Mouse (Mus musculus) neural tube, embryonic 15.5 days (tissue): Measurements from ENCODE around the gene Olfr1188. TPM values are rescaled to one million over a fixed set of nuclear protein-coding genes. Genes with fewer than 3 reads are reported as not detected.
"Not testable (repeated sequence)": the region's sequence is repeated elsewhere in the genome, so short reads cannot be mapped to it uniquely, and the experiment has no call there.

ENCODE experiments used
- ATAC-seq: fragments of 200-750 bp; cut with Nextera tagmentation; 2 replicates; pipeline ENCODE4 v1.8.0; 2017; ENCODE audit warnings: mild to moderate bottlenecking, moderate TSS enrichment, moderate library complexity; ENCODE audit not compliant: low FRiP score
- H3K27ac ChIP-seq: fragments of 300-500 bp; sonication (generic); replicated peaks from 2 replicates; pipeline ENCODE4 v1.5.1; 2015; ENCODE audit warnings: mild to moderate bottlenecking, inconsistent platforms
- H3K27me3 ChIP-seq: fragments of 300-500 bp; sonication (generic); replicated peaks from 2 replicates; pipeline ENCODE4 v1.6.1; 2015; ENCODE audit warnings: inconsistent platforms
- H3K36me3 ChIP-seq: fragments of 300-500 bp; sonication (generic); 2 replicates; pipeline ENCODE4 v1.6.1; 2015; ENCODE audit warnings: inconsistent platforms
- H3K4me1 ChIP-seq: fragments of 300-500 bp; sonication (generic); 2 replicates; pipeline ENCODE4 v1.6.1; 2015; ENCODE audit warnings: inconsistent platforms
- H3K4me2 ChIP-seq: fragments of 300-500 bp; sonication (generic); 2 replicates; pipeline ENCODE4 v1.6.1; 2015; ENCODE audit warnings: inconsistent platforms, mild to moderate bottlenecking, moderate library complexity
- H3K4me3 ChIP-seq: fragments of 300-500 bp; sonication (generic); replicated peaks from 2 replicates; pipeline ENCODE4 v1.5.1; 2015; ENCODE audit warnings: mild to moderate bottlenecking, inconsistent platforms
- H3K9ac ChIP-seq: fragments of 300-500 bp; sonication (generic); replicated peaks from 2 replicates; pipeline ENCODE4 v1.6.1; 2015; ENCODE audit warnings: mild to moderate bottlenecking, inconsistent platforms
- H3K9me3 ChIP-seq: fragments of 300-500 bp; sonication (generic); replicated peaks from 2 replicates; pipeline ENCODE4 v1.6.1; 2016; ENCODE audit warnings: inconsistent platforms
- WGBS: fragments of 180-500 bp; shearing (Covaris S2); methylation state at CpG from one replicate; pipeline ENCODE4 v1.1.7; 2015; ENCODE audit warnings: mixed read lengths; 5-methylcytosine and 5-hydroxymethylcytosine counted together
- polyA plus RNA-seq: library from polyadenylated mRNA; unstranded; fragments of >200 nt; fragmentation: Nextera tagmentation; extraction: Ambion mirVana; gene quantifications from 2 replicates; pipeline ENCODE4 v1.2.1, GENCODE M21; 2015

Gene Olfr1188
- polyA plus RNA-seq, result not detected in 2 replicates

DNA sequence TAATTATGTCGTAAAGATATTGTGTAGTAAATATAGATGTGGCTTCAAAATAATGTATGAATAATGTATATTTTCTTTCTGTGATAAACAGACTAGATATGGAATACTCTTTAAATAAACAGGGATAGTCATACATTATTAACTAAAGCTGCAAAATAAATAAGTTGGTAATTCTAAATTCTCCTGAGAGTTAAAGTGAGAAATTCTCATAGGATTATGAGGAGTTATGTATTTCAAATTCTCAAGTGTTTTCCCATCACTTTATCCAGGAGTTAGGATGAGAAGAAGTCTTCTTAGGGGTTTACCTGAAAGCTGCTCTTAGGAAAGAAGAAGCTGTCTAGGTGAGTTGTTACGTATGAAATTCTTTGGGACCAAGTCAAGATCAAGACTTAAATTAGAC, at the start of gene Olfr1188:
Olfr1188 (plus strand) TSS at position 301 of the 400 bp plus-strand sequence.
- Histone ChIP-seq H3K4me1 (no peaks in the 10 kb centered on the region), H3K4me2 (no peak within 1 kb of the TSS), H3K9me3 (no peaks in the 10 kb centered on the region), H3K4me3 (no peak within 1 kb of the TSS), H3K9ac (no peak within 1 kb of the TSS), H3K27me3 (no peaks in the 10 kb centered on the region), H3K27ac (no peak within 1 kb of the TSS), H3K36me3 (no peaks in the 10 kb centered on the region)
- ATAC-seq, result no peak
- WGBS, result 89% methylated on average over 2 of the region's 2 CpGs

DNA sequence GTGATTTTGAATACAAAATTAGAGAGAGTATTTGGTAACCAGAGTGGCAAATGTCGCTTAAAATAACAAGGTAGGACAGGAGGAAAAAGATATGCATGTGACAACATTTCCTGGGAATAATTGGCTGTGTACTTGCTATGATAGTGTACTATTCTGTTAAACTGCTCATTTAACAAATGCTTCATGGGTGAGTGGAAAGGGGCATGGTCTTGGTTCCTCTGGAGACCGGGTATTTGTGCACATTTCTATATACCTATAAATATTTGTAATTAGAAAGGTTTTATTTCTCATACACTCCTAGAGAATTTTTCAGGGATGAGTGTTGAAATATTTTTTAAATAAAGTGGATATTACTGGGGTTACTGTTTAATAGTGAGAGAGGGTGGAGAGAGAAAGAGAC, 38.5 kb upstream of the Olfr1188 start, which contains the start of gene Olfr1186:
Olfr1186 (plus strand) TSS at position 301 of the 400 bp plus-strand sequence.
- Histone ChIP-seq H3K4me1 (no peaks in the 10 kb centered on the region), H3K4me3 (no peak within 1 kb of the TSS), H3K4me2 (no peak within 1 kb of the TSS), H3K9me3 (no peaks in the 10 kb centered on the region), H3K27me3 (no peaks in the 10 kb centered on the region), H3K36me3 (no peaks in the 10 kb centered on the region), H3K27ac (no peak within 1 kb of the TSS), H3K9ac (no peak within 1 kb of the TSS)
- WGBS, result 90% methylated on average over 2 of the region's 2 CpGs
- no peak for ATAC-seq

DNA sequence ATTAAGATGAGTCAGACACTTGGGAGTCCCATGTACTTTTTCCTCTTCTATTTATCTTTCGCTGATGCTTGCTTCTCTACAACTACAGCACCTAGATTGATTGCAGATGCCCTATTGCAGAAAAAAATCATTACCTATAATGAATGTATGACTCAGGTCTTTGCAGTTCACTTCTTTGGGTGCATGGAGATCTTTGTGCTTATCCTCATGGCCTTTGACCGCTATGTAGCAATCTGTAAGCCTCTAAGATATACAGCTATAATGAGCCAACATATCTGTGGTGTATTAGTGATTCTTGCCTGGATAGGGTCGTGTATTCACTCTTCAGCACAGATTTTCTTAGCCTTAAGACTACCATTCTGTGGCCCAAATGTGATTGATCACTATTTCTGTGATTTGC, 31.0 kb upstream of the Olfr1188 start:
- H3K9me3 ChIP-seq, result no peaks in the 10 kb centered on the region
- H3K9ac ChIP-seq, result no peak overlapping the region
- no peak overlapping the region for H3K27ac ChIP-seq
- no peak overlapping the region for H3K4me2 ChIP-seq
- 78% methylated on average over 3 of the region's 3 CpGs for WGBS
- no peaks in the 10 kb centered on the region for H3K36me3 ChIP-seq
- H3K4me3 ChIP-seq, result no peak overlapping the region
- no peaks in the 10 kb centered on the region for H3K27me3 ChIP-seq
- ATAC-seq, result no peak
- no peaks in the 10 kb centered on the region for H3K4me1 ChIP-seq

DNA sequence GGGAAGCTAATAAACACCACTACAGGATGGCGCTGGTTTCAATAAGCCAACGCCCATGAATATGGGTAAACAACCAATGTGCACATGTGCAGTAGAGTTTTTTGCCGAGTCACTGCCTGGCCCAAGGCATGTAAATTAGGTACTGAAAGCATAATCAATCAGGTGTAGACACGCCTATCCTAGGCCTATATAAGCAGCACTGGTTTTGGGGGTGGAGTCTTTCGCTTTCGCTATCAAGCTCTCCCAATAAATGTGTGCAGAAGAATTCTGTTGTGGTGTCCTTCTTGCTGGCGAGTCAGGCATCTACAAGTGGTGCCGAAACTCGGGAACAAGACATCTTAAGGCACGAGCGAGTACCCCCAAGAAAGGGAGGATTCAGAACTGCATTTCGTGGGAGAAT, 16.0 kb downstream of the Olfr1188 start:
- not testable (repeated sequence) for H3K27ac ChIP-seq, H3K9me3 ChIP-seq, H3K36me3 ChIP-seq, H3K4me1 ChIP-seq, H3K9ac ChIP-seq, H3K27me3 ChIP-seq, H3K4me3 ChIP-seq, H3K4me2 ChIP-seq, ATAC-seq
- 92% methylated on average over 12 of the region's 12 CpGs for WGBS

DNA sequence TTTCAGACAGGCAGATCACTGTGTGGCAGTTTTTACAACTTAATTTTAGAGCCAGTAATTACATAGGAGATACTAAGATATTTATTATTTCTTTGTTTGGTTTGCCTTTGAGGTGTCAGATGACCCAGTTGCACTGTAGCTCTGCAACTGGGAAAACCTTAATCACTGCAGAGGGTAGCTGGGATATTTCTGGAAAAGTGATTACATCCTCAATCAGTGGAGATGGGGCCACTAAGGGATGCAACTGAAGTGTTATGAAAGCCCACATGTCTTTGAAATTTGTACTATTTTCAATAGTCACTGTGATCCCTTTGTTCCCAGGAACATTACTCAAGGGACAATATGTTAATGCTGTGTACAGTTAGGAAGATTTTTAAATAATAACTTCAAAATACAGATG, 29.4 kb downstream of the Olfr1188 start, which contains the start of gene Olfr1189:
Olfr1189 (plus strand) TSS at position 301 of the 400 bp plus-strand sequence.
- no peaks in the 10 kb centered on the region for H3K27me3 ChIP-seq
- H3K9me3 ChIP-seq, result no peaks in the 10 kb centered on the region
- no peaks in the 10 kb centered on the region for H3K36me3 ChIP-seq
- no peak within 1 kb of the TSS for H3K9ac ChIP-seq
- H3K4me2 ChIP-seq, result no peak within 1 kb of the TSS
- ATAC-seq, result no peak
- no peak within 1 kb of the TSS for H3K27ac ChIP-seq
- H3K4me1 ChIP-seq, result no peaks in the 10 kb centered on the region
- H3K4me3 ChIP-seq, result no peak within 1 kb of the TSS

Other genes with a start within 250 kb of the Olfr1188 start
- not detected in 2 replicates for gene Olfr1174-ps, start 241.8 kb upstream of the Olfr1188 start, polyA plus RNA-seq
- gene Olfr1175-ps, start 229.7 kb upstream of the Olfr1188 start, polyA plus RNA-seq, result not detected in 2 replicates
- not detected in 2 replicates for gene Olfr1176, start 220.2 kb upstream of the Olfr1188 start, polyA plus RNA-seq
- gene Olfr1177-ps, start 210.4 kb upstream of the Olfr1188 start, polyA plus RNA-seq, result not detected in 2 replicates
- gene Olfr1178, start 169.9 kb upstream of the Olfr1188 start, polyA plus RNA-seq, result not detected in 2 replicates
- not detected in 2 replicates for gene Olfr1179, start 150.5 kb upstream of the Olfr1188 start, polyA plus RNA-seq
- not detected in 2 replicates for gene Olfr1180, start 137.8 kb upstream of the Olfr1188 start, polyA plus RNA-seq
- gene Olfr1181, start 130.8 kb upstream of the Olfr1188 start, polyA plus RNA-seq, result not detected in 2 replicates
- gene Gm13757, start 107.8 kb upstream of the Olfr1188 start, polyA plus RNA-seq, result not detected in 2 replicates
- gene Olfr1183, start 102.1 kb upstream of the Olfr1188 start, polyA plus RNA-seq, result not detected in 2 replicates
- not detected in 2 replicates for gene Olfr1184, start 73.3 kb upstream of the Olfr1188 start, polyA plus RNA-seq
- not detected in 2 replicates for gene Olfr1185-ps1, start 63.6 kb upstream of the Olfr1188 start, polyA plus RNA-seq
- not detected in 2 replicates for gene Olfr1186, start 38.4 kb upstream of the Olfr1188 start, polyA plus RNA-seq
- not detected in 2 replicates for gene Olfr1189, start 29.5 kb downstream of the Olfr1188 start, polyA plus RNA-seq
- gene Olfr1191-ps1, start 83.6 kb downstream of the Olfr1188 start, polyA plus RNA-seq, result not detected in 2 replicates
- gene Olfr1192-ps1, start 91.6 kb downstream of the Olfr1188 start, polyA plus RNA-seq, result not detected in 2 replicates
- gene Olfr1193, start 118.7 kb downstream of the Olfr1188 start, polyA plus RNA-seq, result not detected in 2 replicates
- not detected in 2 replicates for gene Olfr1195, start 132.3 kb downstream of the Olfr1188 start, polyA plus RNA-seq
- gene Olfr1196, start 147.7 kb downstream of the Olfr1188 start, polyA plus RNA-seq, result not detected in 2 replicates
- not detected in 2 replicates for gene Olfr1197, start 175.4 kb downstream of the Olfr1188 start, polyA plus RNA-seq
- gene Olfr1198, start 194.4 kb downstream of the Olfr1188 start, polyA plus RNA-seq, result not detected in 2 replicates
- gene Olfr1199, start 203.5 kb downstream of the Olfr1188 start, polyA plus RNA-seq, result not detected in 2 replicates
- not detected in 2 replicates for gene Olfr1200, start 213.6 kb downstream of the Olfr1188 start, polyA plus RNA-seq
- not detected in 2 replicates for gene Olfr1201, start 236.1 kb downstream of the Olfr1188 start, polyA plus RNA-seq